Mouse (Mus musculus): Measurements from ENCODE around the gene Ing2.

Gene Ing2

DNA sequence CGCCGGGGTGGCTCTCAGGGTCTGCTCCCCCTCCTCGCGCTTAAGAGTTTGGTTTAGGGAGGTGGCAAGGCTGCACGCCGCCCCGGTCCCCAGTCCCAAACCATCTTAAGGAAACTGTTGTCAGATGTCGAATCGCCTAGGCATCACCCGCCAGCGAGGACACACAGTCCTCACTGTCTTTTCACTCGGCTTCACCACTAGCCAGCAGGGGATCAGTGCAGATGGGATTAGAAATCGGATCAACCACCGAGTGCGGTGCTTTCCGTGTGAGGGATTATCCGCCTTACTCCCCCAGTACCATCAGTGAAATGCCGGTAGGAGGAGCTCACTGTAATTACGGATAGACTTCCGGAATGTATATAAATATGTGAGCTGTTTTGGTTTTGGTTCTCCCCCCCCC, 430 bp upstream of the Ing2 start:
- DNase-seq (ENCODE audit: low read depth, low spot score), result no peak

DNA sequence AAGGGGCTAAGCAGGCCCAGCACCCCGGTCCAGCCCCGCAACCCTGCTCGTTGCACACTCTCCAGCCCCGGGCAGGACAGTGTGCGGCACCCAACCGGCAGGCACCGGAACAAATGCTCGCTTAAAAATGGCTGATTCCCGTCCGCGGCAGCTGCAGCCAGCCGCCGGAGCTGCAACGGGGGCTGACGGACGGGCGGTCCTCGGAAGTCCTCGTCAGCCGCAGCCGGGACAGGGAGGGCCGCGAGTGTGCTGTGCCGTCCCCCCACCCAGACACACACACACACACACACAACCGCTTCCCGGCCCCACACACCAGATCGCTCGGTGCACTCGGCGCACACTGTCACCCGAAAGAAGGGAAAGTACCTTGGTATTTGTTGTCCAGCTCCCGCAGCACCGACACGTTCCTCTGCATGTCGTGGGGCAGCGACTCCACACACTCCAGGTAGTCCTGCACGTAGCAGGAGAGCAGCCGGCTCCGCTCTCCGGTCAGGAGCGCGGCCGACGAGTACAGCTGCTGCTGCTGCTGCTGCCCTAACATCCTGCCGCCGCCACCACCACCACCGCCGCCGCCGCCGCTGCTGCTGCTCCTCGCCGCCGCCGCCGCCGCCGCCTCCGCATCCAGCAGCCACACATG, 1.1 kb downstream of the Ing2 start:
- peak; percentile 15 for DNase-seq (ENCODE audit: low read depth, low spot score)

DNA sequence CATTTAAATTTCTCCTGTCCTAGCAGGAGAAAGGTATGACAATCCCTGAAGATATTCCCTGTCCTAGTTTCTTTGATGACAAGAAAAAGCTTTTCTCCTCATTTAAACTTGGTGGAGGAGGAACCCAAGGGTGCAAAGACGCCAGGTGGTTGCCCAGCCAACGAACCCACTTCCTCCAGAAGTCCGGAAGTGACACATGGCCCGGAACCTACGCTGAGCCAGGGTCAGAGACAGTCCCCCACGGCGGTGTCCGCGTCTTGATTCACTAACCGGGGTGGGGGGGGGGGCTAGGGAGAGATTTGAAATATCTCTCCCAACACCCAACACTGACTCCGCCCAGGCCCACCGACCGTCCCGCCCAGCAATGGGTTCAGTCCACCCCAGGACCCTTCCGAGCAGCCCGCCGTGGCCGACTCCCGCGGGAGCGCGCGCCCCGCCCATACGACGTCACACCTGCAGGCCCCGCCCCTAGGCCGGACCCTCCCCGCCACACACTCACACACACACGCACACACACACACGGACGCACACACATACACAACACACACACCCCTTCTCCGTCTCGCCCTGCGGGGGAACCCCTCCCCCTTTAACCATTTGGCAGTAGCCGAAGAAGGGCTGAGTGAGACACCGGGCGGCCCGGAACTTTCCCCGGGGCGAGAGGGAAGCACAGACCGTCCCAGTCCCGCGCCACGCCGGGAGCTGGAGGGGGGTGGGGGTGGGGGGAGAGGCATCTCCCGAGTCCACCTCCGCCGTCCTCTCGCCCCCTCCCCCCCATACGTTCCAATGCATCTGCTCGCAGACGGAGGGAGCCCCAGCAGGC, 1.8 kb downstream of the Ing2 start:
- peak; percentile 72 for DNase-seq (ENCODE audit: low read depth, low spot score)

DNA sequence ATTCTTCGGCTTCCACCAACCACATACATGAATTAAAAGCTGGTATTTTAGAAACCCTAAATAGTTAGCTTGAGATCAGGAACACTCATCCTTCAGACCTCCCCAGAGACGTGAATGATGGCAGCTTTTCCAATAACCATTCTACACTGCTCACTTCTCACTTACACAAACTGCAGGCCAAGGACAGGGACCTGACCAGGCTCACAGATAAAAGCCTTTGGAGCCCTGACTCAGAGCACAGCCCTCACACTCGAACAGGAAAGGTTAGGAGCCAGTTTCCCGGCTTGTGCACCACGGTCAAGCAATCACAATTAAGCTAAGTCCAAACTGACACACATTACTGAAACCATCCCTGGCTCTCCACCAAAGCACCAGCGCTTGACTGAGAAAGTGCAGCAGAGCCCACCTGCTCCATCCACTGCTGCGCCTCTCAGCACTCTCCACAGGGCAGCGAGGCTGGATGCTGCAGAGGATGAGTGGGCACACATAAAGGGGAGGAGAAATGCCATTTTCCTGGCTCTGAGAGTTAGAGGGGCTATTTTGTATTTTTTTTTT, 11.0 kb downstream of the Ing2 start:
- DNase-seq (ENCODE audit: low read depth, low spot score), result no peak

DNA sequence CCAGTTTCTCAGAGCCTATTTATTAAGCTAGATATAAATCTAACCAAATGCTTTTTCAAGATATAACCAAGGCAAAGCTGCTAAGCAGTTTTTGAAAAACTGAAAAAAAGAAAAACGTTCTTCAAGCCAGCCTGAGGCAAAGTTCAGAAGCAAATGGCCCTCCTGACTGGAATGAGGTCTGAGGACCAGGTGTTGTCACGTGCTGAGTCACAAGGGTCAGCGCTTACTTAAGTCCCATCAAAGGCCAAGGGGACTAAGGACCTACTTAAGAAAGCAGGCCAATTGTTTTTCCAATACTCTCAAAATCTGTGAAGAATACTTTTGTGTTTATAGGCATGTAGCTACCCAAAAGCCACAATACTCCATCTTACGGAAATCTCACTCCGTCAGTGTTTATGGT, 12.2 kb downstream of the Ing2 start:
- DNase-seq (ENCODE audit: low read depth, low spot score), result no peak

DNA sequence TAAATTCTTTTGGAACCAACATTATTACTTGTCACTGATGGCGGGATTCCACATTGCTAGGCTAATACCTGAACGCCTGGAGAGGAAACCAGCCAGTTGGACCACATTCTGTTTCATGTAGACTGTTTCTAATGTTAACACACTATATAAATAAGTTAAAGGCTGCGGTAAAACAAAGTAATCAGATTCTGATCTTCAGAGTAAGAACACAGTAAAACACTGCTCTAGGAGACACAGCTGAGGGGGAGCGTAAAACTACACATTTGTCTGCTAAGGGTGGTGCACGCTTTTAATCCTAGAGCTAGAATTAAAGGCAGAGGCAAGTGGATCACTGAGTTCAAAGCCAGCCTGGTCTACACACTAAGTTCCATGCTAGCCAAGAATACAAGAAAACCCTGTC, 12.6 kb downstream of the Ing2 start:
- no peak for DNase-seq (ENCODE audit: low read depth, low spot score)

DNA sequence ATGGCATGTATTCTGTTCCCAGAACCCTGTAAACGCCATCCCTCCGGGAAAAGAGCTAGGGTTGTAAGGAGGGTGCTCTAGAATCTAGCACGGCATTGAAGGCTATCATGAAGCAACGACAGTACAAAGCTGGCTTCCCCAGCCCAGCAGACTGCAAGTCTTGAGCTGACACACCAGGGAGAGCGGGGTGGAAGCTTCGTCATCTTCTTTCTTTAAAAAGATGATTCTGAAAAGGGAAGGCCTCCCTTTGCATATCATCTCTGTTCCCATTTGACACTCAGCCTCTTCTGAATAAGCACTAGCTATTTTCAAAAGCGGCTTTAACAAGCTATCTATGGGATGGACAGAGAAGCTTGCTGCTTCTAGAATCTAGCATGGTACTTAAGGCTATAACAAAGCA, 15.0 kb downstream of the Ing2 start:
- DNase-seq (ENCODE audit: low read depth, low spot score), result no peak

DNA sequence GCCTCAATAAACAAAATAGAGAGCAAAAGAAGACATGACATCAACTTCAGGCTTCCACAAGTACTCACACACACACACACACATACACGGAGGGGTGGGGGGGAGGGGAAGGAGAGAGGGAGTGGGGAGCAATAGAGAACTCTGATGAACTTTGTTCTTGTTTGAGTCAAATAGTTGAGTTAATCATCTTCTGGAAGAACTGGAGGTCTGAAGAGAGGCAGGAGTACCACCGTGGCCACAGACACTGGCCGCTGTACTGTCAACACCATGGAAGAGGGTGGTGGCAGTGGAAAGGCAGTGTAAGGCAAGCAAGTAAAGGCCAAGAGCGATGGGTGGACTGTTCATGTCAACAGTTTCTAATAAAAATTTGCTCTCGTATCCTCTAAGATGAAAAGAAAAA, 15.9 kb downstream of the Ing2 start:
- no peak for DNase-seq (ENCODE audit: low read depth, low spot score)

DNA sequence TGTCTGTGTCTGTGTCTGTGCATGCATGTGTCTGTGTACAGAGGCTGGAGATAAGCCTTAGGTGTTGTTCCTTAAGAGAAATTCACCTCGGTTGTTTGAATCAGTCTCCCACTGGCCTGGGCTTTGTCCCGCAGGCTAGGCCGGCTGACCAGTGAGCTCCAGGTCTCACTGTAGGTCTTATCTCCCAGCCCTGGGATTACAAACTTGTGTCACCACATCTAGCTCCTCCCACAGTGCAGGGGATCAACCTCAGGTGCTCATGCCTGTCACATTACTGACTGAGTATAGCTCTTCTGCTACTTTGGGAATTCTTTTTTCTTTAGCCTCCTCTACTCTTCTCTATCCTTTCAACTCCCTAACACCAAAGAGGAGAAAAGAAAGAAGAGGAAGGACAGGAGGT, 20.9 kb downstream of the Ing2 start:
- DNase-seq (ENCODE audit: low read depth, low spot score), result no peak

DNA sequence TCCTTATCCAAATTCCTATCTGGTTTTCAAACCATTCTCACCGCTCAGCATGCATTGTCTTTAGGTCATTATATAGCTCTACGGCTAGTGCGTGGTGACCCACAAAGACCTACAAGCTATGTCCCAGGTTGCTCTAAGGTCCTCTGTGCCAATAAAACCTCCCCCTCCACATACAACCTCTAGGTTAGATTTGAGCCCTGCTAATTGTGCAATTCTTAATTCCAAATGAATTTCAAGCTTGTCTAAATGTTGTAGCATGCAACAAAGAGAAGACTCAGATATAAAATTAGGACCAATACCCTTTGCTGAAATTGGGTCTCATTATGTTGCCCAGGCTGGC, 22.6 kb downstream of the Ing2 start:
- DNase-seq (ENCODE audit: low read depth, low spot score), result no peak

DNA sequence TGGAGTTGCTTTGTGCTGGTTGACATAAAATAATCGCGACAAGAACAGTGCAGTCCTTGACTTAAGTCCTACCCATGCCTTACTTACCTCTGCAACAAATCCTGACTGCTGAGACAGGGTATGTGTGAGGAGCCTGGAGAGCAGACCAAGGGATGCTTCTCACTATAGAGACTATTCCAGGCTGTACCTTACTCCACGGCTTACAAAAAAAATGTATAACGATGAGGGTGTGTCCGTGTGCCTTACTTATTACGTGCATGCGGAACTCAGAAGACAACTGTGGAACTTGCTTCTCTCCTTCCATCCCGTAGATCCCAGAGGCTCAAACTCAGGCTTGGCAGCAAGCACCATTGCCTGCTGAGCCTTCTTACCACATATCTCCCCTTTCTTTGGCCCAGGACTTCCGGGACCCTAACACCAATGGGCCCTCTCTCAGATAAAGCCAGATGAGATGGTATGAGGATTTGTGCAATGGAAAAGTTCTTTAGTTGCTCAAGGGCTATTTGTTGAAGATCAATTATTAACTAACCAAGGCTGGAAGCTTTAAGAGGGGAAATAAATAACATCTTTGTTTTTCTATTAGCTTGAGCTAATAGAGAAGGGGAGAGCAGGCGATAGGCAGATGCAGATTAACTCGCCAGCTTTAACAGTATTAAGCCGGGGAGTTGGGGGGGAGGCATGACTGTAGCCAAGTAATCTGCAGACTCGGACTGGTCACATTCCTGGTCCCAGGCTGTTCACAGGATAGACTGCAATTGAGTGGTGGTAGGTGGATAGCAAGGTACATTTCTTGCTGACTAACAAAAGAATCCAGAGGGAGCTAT, 23.2 kb downstream of the Ing2 start:
- no peak for DNase-seq (ENCODE audit: low read depth, low spot score)

DNA sequence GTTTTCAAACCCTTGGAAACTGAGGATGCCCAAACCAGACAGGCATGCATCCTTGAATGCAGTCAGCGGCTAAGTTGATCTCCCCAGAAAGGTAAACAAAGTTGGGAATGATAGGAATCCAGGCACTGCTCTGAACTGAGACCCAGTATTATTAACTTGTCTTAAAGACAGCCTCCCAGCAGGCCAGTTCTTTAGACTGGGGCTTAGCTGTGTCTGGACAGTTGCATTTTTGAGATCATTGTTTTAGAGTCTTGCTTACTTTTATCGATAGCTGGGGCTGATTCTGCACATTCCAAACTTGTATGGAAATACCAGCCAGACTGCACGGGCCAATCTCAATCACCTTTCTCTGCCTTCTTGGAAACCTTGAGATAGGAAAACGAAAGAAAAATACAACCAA, 24.5 kb downstream of the Ing2 start:
- DNase-seq (ENCODE audit: low read depth, low spot score), result no peak

DNA sequence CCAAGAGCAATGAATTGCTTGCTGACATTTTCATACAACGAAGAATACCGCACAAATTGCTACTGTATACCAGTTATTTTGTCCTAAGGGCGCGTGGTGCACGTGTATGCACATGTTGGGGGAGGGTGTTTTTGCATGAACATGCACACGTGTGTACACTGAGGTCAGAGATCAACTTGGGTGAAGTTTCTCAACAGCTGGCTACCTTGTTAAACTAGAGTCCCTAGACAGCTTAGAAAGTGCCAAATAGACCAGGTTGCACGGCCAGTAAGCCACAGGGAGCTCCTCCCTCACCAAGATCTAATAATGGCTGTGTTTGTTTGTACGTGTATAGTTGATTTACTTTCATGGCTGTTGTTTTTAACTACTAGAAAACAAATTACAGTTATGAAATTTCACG, 25.8 kb downstream of the Ing2 start:
- no peak for DNase-seq (ENCODE audit: low read depth, low spot score)

DNA sequence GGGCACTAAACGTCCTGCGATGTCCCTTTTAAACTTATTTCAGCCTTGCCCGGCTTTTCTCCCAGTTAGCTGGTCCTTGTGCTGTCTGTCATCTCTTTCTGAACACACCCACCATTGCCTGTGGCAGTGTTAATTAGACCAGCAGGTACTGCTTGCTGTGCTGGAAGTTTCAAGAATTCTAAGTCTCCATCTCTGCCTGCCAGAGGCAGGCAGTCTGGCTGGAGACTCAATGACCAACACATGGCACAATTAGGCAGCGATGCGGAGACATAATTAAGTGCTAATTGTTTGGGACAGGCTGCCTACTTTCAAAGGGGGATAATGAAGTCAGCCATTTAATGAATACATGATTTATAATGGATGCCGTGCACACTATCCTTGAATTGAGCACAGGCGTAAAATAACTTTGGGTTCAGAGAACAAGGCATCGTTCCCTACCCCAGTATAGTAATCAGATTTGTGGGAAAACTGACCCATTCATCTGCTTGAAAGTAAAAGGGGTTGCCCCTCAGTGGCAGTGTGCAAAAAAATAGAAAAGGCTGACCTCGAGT, 32.8 kb downstream of the Ing2 start:
- DNase-seq (ENCODE audit: low read depth, low spot score), result no peak

DNA sequence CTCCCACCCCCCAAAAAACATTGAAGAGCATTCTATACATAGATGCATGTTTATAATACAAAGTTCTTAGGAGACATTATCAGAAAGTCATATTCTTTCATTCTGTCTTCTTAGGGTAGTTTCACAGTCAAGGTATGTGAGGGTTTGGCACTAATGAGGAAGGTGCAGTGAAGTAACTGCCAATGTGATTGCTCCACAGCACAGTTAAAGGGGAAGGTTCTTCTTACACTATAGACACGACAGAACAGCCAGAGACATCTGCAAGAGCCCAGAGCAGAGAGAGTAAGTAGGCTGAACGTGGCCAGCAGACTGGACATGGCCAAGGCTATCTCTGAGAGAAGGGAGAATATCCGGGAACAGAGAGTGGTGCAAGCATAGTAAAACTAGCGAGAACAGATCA, 38.2 kb downstream of the Ing2 start:
- DNase-seq (ENCODE audit: low read depth, low spot score), result no peak

DNA sequence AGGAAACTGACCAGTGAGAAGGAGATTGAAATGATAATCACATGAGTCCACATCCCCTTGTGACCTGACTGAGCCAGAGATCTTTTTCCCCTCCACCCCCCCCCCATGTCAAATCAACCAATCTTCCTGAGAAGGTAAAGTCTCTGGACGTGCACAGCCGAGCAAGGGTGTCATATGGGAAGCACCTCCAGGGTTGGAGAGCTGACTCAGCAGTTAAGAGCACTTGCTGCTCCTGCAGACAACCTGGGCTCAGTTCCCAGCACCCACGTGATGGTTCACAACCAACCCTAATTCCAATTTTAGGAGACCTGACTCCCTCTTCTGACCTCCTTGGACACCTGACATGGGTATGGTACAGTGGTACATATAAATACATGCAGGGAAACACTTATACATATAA, 39.3 kb downstream of the Ing2 start:
- DNase-seq (ENCODE audit: low read depth, low spot score), result no peak

DNA sequence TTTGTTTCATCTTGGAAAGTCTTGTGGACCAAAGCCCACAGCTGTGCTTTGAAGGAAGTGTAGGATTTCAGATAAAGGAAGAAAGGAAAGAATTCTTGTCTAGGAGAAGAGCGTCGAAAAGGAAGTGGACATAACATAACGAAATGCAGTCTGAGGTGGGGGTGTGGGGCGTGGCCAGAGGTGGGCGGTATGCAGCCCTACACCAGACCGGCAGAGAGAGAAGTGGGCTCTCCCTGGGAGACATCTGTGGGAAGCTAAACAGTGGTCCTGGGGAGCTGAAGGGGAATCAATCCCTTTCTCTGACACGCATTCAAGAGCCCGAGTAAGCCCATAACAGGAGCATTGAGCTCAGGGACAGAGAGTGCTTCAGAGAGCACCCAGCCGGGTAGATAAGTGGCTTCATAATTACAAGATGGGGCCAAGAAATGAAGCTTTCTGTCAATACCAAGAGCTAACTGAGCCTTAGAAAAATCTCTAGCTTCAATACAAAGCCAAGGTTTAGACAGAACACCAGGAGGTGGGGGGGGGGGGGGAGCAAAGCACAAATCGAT, 40.5 kb downstream of the Ing2 start:
- DNase-seq (ENCODE audit: low read depth, low spot score), result no peak

DNA sequence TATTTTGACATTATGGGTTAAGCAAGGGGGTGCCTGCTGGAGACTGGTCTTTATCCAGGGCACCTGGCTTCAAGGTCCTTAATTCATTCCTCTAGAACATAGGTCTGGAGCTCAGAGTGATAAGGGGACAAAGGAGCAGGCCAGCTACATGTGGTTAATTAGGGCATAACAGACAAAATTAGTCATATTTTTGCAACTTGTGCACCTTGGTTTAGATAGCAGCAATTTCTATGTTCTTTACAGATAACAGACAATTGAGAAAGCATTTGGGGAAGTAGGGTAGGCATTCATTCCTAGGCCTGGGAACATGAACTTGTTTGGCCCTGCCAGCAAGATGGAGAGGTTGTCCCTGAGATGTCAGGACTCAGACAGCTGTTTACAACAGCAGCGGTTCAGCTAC, 54.2 kb downstream of the Ing2 start:
- DNase-seq (ENCODE audit: low read depth, low spot score), result no peak
